Mouse (Mus musculus) retina, postnatal 1 day (tissue): Measurements from ENCODE around the gene Chrna1.
A peak's percentile ranks its signal among the peaks of the same experiment; 100 is the strongest.

Experiments used
- DNase-seq: peaks from one replicate; pipeline ENCODE4 v3.0.0-alpha.2; 2012

Gene Chrna1

GRCm38 (mm10) chr2:73580166-73580565 lies at the start of gene Chrna1:
Chrna1 (minus strand) TSS chr2:73580338.
- no peak for DNase-seq

GRCm38 (mm10) chr2:73618486-73619052 lies 38.4 kb upstream of the Chrna1 start:
- no peak for DNase-seq

DNA sequence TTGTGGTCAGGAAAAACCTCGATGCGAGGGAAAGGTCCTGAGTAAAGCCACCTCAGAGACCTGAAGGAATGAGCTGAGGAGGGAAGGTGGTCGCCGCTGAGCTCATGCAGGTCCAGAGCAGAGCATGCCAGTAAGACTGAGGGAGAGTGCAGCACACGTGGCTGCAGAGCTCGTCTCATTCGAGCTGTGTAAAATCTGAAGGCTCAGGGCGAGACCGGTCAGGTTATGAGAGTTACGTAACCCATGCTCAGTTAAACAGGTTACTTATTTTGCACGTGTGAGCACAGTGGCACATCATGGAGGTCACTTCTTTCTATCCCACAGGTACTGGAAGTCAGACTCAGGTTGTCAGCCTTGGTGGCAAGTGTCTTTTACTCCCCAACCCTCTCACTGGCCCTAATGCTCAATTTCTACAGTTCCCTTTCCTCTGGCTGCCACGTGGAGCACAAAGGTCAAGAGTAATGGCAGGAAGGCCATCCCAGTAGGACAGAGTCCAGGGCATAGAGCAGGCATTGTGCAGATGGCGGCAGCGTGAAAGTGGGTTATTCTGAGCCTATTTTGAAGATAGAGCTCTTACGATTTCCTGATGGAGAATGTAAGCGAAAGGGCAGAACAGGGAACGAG lies 36.4 kb upstream of the Chrna1 start:
- DNase-seq: no peak

DNA sequence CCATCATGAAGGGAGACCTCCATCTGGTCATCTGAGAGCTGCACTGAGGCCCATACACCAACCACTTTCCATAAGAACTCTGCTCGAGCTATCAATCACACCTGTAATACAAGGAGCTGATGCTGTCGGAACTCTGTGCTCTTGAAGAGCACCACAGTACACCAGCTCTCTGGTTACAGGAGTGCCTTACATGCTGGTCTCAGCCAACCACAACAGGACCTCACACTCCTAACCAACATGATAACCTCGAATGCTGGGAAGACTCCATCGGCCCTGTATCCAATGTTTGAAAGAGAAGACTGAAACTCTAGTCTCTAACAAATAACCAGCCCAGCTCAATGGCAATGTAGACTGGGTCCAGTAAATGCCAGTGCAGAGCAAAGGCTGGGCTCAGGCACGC lies 35.3 kb upstream of the Chrna1 start:
- DNase-seq: no peak

- DNase-seq: no peak
Measured at GRCm38 (mm10) chr2:73614303-73614702, 34.2 kb upstream of the Chrna1 start.

DNA sequence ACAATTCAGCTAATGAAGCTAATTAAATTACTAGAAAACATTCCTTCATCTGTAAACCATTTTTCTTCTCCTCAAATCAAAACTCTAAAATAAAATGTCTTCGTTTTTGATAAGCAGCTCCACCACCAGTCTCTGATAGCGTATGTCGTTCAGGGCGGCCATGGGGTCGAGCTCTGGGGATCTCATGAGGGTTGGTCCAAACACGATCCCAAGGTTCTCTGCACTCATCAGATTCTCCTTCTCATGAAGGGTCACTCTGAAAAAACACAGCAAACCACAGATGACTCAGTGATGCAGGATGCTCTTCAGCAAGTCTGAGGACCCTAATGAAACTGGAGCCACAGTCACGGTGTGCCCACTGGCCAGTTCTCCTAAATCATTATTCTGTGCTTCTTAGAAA lies 32.8 kb upstream of the Chrna1 start:
- DNase-seq: no peak

DNA sequence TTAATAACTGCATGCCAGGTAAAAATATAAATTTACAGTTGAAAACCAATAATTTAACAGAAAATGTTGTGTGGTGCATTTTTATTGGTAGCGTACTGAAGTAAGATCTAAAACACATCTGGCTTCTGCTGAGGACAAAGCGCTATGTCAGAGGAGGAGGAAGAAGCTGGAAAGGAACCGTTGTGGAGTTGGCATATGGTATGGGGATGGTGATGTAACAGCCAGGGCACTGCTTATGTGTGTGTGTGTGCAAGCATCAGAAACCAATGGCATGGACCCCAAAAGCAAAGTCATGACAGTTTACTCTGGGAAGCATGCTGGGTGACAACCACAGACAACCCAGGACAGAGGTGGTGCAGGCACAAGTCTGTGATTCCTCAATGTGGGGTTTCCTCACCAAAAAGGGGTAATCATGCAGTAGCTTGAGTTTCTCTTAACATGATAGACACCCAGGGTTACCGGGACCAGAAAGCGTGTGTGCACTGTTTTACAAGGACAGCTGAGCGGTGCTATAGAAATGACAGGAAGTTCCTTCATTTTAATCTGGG lies 32.3 kb upstream of the Chrna1 start:
- DNase-seq: no peak

DNA sequence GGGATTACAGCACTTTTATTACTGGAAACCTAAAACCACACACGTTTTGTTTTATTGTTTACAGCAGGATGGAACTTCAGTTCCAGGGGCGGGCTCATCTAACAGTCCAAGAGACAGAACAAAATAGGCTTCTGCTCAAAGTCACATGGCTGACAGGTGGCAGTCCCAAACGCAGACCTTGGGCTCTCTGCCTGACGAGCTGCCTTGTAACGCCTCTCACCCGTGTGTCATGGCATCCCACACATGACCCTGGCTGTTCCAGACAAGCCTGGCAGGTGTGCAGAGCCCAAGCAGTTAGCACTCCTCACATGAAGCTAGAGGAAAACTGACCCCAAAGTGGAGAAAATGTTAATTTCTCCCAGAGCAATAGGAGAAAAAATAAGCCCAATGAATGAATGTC lies 31.7 kb upstream of the Chrna1 start:
- no peak for DNase-seq

DNA sequence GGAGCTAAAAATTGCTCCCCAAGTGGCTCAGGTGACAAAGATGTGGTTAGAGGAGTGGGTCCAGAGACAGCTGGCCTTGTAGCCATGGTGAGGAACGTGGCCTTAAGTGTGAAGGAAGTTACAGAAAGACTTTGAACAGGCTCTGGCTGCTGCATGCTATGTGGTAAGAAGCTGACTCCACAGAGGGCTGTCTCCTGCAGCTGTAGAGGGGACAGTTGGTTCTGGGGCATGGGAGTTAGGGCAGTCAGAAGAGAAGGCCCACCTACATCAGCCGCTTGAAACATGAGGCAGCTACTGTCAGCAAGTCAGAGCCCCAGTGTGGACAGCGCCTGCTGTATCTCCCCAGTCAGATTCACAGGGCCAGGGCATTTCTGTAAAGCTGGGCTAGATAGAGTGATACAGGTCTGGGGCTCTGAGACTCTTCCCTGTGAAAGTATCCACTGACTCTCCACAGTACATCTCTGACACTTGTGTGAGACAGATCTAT lies 29.6 kb upstream of the Chrna1 start:
- no peak for DNase-seq

DNA sequence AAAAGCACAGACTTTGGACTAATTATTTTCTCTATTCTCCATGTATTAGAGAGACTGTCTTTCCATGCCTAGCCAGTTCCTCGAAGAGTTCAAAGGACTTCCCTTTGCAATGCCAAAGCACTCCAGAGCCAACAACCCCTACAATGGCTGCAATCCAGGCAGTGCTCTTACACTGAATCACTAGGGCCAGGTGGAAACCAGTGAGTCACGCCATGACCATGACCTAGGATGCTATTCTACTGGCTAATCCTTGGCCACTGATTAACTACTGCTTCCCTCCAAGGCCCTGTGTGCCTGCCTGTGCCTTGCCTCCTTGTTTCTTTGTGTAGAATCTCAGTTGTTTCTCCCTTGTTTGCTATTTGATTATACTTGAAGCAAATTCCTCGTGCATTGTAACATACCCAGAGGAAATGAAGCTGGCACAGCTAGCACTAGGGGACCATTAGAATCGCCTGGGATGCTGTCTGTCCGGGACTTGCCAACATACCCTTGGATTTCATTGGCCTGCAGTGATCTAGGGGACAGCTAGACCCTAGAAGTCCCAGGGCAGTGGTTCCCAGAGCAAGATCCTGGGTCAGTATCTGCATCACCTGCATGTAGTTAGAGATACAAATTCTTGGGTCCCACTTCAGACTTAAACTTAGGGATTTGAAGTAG lies 29.1 kb upstream of the Chrna1 start:
- no peak for DNase-seq

DNA sequence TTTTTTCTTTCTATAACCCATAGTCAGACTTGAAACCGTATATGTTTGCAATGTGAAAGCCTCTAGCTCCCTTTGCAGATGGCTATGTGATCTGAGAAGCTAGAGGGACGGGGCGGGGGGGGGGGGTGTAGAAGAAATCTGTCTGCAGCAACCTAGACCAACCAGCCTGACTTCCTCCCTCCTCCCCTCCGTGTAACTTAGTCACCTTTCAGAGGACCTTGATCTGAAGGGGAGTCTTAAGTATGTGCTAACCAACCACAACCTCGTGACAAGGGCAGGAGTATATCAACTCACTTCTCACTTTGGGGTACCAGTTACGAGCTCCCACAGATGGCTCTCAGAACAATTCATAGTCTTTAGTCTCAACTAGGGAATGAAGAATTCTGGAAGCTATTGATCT lies 28.3 kb upstream of the Chrna1 start:
- no peak for DNase-seq

- no peak for DNase-seq
Measured at GRCm38 (mm10) chr2:73607609-73608008, 27.5 kb upstream of the Chrna1 start.

DNA sequence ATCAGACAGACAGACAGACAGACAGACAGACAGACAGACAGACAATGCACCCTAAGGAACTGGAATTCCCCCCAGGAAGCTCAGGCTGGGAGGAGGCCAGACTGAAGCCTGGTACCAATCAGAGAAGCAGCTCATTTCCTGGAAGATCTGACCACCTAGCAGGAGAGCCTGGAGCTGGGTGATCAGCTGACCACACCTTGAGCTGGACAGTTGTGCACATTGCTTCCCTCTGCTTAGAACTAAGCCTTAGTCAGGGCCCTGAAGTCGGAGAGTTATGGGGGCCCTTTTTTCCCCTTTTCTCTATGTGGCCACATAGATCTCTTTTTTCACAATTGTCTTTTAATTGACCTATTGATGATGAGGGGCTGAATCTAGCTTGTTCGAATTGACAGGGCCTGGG lies 27.0 kb upstream of the Chrna1 start:
- DNase-seq: no peak

DNA sequence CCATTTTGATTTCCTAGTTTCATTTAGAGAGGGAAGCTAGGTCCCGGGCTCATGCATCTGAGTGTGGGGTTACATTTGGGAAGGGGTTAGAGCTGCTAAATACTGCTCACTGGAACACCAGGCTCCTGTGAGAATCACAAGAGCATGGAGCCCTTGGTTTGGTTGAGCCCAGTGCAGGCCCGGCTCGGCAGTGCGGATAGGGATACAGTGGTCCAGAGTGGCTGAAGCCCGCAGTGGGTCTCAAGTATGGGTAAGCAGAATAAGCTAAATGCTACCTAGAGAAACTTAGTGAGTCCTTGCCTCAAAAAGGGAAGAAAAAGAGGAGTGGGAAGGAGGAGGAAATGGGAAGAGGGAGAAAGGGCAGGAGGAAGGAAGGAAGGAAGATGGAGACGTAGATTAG lies 26.5 kb upstream of the Chrna1 start:
- no peak for DNase-seq

DNA sequence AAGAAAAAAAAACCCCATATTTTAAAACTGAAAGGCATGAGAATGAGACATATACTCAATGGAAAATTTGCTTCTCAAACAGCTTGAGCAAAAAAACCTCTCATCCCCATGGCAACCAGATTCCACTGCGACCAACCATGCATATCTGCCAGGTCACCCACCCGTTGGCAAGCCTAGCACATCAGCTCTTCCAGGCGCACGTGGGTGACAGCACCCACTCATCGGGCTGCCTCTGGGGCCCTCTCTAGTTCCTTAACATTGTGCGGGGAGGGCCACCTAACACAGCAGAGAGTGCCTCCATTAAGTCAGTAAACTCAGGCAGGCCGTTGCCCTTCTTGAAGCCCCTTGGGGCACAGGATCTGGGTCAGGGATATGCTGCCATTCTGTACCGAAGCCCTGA lies 24.9 kb upstream of the Chrna1 start:
- peak; percentile 69 for DNase-seq

- no peak for DNase-seq
Measured at GRCm38 (mm10) chr2:73604579-73604978, 24.4 kb upstream of the Chrna1 start.

DNA sequence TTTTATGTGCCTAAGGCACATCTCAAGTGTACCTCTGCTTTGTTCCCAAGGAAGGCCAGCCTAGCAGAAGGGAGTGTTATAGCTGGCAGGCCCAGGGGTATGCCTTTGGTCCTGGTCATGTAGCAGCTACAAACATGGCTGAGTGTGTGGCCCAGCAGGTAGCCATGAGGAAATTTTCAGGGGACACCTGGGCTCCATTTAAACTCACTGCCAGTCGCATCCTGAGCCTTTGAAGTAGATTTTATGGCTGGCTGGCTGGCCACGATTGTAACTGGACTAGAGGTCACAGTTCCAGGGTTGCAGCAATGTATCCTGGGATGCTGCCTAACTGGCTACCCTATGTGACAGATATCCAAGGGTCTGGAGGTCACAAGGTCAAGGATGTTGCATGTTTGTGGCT lies 20.5 kb upstream of the Chrna1 start:
- no peak for DNase-seq

DNA sequence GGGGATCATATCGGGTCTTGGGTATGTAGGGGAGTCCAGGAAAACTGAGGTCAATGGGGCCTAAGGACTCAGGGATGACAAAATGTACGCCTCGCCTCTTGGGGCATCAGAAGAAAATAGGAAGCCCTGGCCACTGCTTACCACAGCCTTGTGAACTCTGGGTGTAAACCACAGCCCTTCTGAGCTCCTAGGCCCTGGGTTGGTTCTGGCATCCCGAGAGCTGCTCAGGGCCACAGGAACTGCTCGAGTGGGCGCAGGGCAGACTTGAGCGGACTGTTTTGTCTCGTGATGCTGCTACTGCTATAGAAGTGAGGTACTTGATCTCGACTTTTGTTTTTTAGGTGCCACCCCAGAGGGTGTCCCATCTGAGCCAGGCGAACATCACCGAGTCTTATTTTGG lies 17.6 kb upstream of the Chrna1 start:
- no peak for DNase-seq

DNA sequence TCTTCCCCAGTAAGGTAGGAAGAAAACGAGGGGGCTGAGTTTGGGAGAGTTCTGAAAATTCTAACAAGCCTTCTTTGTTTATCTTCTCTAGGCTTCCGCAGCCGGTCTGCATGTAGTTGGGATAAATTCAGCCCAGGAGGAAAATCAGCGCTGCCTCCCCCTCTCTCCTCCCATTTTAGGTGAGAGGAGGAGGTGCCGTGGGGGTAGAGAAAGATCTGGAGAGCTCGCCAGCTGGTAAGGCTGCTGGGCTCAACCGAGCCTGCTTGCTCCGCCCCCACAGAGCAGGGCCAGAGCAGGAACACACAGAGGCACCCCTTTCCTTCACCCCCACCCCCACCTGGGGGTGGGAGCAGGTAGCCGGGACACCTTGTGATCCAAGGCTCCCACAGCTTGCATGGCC lies 16.6 kb upstream of the Chrna1 start:
- DNase-seq: no peak

- no peak for DNase-seq
Measured at GRCm38 (mm10) chr2:73596326-73596725, 16.2 kb upstream of the Chrna1 start.

DNA sequence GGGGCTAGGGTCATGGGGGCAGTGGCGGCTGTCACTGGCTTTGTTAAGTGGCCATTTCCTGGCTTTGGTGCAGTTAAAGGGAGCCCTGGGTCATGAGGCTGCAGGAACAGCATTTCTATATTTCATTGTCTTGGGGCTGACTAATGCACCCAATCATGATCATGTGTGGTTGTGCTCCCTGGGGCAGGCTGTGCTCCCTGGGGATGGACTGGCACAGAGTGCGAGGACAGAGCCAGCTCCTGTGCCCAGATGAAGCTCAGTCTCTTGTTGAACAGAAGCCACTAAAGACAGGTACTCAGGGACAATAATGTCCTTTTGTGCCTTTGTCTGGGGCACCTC lies 12.9 kb upstream of the Chrna1 start:
- DNase-seq: no peak

- no peak for DNase-seq
Measured at GRCm38 (mm10) chr2:73592231-73593100, 12.3 kb upstream of the Chrna1 start.

DNA sequence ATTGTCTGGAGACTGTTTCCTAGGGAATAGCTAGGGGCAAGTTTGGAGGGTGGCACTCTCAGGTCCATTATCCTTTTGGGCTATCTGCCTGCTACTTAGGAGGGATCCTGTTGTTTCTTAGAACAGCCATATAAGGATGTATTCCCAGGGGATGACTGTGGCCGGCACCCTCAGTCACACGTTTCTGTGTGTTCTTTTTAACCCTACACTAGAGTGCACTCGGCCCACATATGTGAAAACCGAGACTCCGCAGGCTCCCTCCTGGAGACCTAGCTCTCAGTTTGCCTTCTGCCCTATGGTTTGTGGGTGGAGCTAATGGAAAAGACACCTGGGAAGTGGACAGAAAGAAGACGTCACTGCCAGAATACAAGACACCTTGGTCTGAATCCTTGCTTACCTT lies 11.1 kb upstream of the Chrna1 start:
- no peak for DNase-seq
